Mouse (Mus musculus): Measurements from ENCODE around the gene Fam50b. TPM values are rescaled to one million over a fixed set of nuclear protein-coding genes. Genes with fewer than 3 reads are reported as not detected.

Fam50b gene
- polyA plus RNA-seq, 1 experiment from 2014 or later, result not detected

DNA sequence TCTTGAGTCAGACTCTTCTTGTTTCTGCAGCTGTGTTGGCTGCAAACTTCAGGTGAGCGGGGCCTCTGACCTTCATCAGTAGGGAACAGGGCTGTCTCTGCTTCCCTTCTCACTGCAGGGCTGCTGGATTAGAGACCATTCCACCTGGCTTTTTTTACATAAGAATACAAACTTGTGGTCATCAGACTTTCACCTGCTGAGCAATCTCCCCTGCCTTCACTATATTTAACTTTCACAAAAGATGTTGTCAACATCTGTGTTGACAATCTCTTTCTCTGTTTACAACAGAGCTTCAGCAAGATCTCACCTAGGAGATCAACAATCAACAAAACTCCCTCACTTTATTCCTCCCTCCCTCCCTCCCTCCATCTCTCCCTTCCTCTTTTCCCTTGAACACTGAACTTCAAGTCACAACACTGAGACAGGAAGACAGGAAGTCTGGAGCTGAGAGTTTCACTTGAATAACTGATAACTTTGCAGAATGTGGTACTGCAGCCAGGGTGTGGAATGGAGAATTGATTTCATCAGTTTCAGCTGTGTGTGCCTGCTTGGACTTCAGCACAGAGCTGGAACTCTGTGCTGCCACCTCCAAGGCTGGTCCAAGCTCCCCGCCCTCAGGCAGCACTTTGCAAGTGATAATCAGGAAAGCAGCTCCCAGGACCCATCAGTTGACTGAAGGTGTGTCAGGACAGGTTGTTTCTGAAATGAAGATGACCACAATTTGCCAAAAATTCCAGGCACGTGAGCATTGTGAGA lies 7.3 kb downstream of the Fam50b start:
- H3K4me1 ChIP-seq, result no peaks in the 10 kb centered on the region
- no peak for ATAC-seq (ENCODE audit: low FRiP score, low read depth)
- H3K27me3 ChIP-seq (replicated peaks), result no peaks in the 10 kb centered on the region
- H3K4me3 ChIP-seq, result no peak overlapping the region
- H3K4me2 ChIP-seq (replicated peaks), result no peak overlapping the region
- H3K9ac ChIP-seq, result no peak overlapping the region
- WGBS, result 81% methylated on average over 3 of the region's 3 CpGs
- H3K9me3 ChIP-seq, result peaks cover 3% of the 10 kb centered on the region; the same call in 1 of the 2 replicates
- no peaks in the 10 kb centered on the region for H3K36me3 ChIP-seq
- H3K27ac ChIP-seq, result no peak overlapping the region

DNA sequence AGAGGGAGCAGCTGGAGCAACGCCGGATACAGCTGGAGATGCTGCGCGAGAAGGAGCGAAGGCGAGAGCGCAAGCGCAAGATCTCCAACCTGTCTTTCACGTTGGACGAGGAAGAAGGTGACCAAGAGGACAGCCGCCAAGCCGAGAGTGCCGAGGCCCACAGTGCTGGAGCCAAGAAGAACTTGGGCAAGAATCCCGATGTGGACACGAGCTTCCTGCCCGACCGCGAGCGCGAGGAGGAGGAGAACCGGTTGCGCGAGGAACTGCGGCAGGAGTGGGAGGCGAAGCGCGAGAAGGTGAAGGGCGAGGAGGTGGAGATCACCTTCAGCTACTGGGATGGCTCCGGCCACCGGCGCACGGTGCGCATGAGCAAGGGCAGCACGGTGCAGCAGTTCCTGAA lies 12.2 kb downstream of the Fam50b start:
- Histone ChIP-seq H3K36me3 (no peaks in the 10 kb centered on the region), H3K4me1 (no peaks in the 10 kb centered on the region), H3K4me2 (replicated peaks) (no peak overlapping the region), H3K27ac (no peak overlapping the region), H3K27me3 (replicated peaks) (no peaks in the 10 kb centered on the region), H3K9ac (no peak overlapping the region), H3K9me3 (peaks cover 10% of the 10 kb centered on the region; the same call in 1 of the 2 replicates), H3K4me3 (no peak overlapping the region)
- no peak for ATAC-seq (ENCODE audit: low FRiP score, low read depth)
- WGBS, result 93% methylated on average over 34 of the region's 34 CpGs

GRCm38 (mm10) chr13:34748530-34748929 lies 13.9 kb downstream of the Fam50b start:
- Histone ChIP-seq H3K27me3 (replicated peaks) (no peaks in the 10 kb centered on the region), H3K4me1 (no peaks in the 10 kb centered on the region), H3K9me3 (peaks cover 10% of the 10 kb centered on the region; the same call in 1 of the 2 replicates), H3K27ac (no peak overlapping the region), H3K9ac (no peak overlapping the region), H3K4me2 (replicated peaks) (no peak overlapping the region), H3K4me3 (no peak overlapping the region), H3K36me3 (no peaks in the 10 kb centered on the region)
- WGBS, result 65% methylated on average over 3 of the region's 3 CpGs
- no peak for ATAC-seq (ENCODE audit: low FRiP score, low read depth)

GRCm38 (mm10) chr13:34759202-34759601 lies 24.6 kb downstream of the Fam50b start:
- no peak for ATAC-seq (ENCODE audit: low FRiP score, low read depth)
- Histone ChIP-seq H3K9ac (no peak overlapping the region), H3K27me3 (replicated peaks) (no peaks in the 10 kb centered on the region), H3K36me3 (no peaks in the 10 kb centered on the region), H3K4me1 (no peaks in the 10 kb centered on the region), H3K9me3 (no peaks in the 10 kb centered on the region), H3K4me2 (replicated peaks) (no peak overlapping the region), H3K4me3 (no peak overlapping the region), H3K27ac (no peak overlapping the region)
- WGBS, result 95% methylated on average over 9 of the region's 9 CpGs

- H3K27me3 ChIP-seq (replicated peaks), result no peaks in the 10 kb centered on the region
- no peak overlapping the region for H3K4me3 ChIP-seq
- no peak overlapping the region for H3K27ac ChIP-seq
- H3K9ac ChIP-seq, result no peak overlapping the region
- H3K4me2 ChIP-seq (replicated peaks), result no peak overlapping the region
- H3K36me3 ChIP-seq, result no peaks in the 10 kb centered on the region
- 15% methylated on average over 7 of the region's 7 CpGs for WGBS
- no peaks in the 10 kb centered on the region for H3K9me3 ChIP-seq
- H3K4me1 ChIP-seq, result no peaks in the 10 kb centered on the region
- no peak for ATAC-seq (ENCODE audit: low FRiP score, low read depth)
Observed at GRCm38 (mm10) chr13:34760518-34761287, 26.1 kb downstream of the Fam50b start.

DNA sequence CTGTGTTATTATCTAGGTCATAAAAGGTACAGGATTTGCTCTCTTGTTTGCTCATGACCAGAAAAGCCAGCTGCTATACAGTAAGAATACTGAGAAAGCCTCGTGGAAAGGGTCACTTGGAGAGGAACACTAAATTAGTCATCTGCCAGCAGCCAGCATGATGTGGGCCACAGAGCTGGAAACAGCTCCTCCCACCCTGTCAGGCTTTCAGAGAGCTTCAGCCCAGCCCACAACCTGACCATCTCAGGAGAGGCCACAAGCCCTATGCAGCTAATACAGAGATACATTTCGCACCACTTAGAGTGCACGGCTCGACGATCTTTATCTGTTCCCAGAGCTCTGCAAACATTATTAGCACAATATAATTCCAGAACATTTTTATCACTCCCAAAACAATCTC lies 27.5 kb downstream of the Fam50b start:
- Histone ChIP-seq H3K4me3 (no peak overlapping the region), H3K27ac (no peak overlapping the region), H3K9ac (no peak overlapping the region), H3K4me2 (replicated peaks) (no peak overlapping the region), H3K9me3 (no peaks in the 10 kb centered on the region), H3K27me3 (replicated peaks) (no peaks in the 10 kb centered on the region), H3K4me1 (no peaks in the 10 kb centered on the region), H3K36me3 (no peaks in the 10 kb centered on the region)
- no peak for ATAC-seq (ENCODE audit: low FRiP score, low read depth)
- 68% methylated on average over 5 of the region's 5 CpGs for WGBS

- Histone ChIP-seq H3K27ac (no peak overlapping the region), H3K9ac (no peak overlapping the region), H3K4me2 (replicated peaks) (no peak overlapping the region), H3K4me3 (no peak overlapping the region), H3K27me3 (replicated peaks) (no peaks in the 10 kb centered on the region), H3K4me1 (no peaks in the 10 kb centered on the region), H3K9me3 (no peaks in the 10 kb centered on the region), H3K36me3 (no peaks in the 10 kb centered on the region)
- 65% methylated on average over 4 of the region's 4 CpGs for WGBS
- ATAC-seq (ENCODE audit: low FRiP score, low read depth), result no peak
Observed at GRCm38 (mm10) chr13:34762865-34763264, 28.2 kb downstream of the Fam50b start.

- H3K27me3 ChIP-seq (replicated peaks), result no peaks in the 10 kb centered on the region
- no peak overlapping the region for H3K27ac ChIP-seq
- no peaks in the 10 kb centered on the region for H3K36me3 ChIP-seq
- H3K9ac ChIP-seq, result no peak overlapping the region
- no peak for ATAC-seq (ENCODE audit: low FRiP score, low read depth)
- no peak overlapping the region for H3K4me3 ChIP-seq
- WGBS, result 94% methylated on average over 5 of the region's 5 CpGs
- H3K9me3 ChIP-seq, result no peaks in the 10 kb centered on the region
- H3K4me2 ChIP-seq (replicated peaks), result no peak overlapping the region
- H3K4me1 ChIP-seq, result no peaks in the 10 kb centered on the region
Observed at GRCm38 (mm10) chr13:34765269-34765668, 30.6 kb downstream of the Fam50b start.

DNA sequence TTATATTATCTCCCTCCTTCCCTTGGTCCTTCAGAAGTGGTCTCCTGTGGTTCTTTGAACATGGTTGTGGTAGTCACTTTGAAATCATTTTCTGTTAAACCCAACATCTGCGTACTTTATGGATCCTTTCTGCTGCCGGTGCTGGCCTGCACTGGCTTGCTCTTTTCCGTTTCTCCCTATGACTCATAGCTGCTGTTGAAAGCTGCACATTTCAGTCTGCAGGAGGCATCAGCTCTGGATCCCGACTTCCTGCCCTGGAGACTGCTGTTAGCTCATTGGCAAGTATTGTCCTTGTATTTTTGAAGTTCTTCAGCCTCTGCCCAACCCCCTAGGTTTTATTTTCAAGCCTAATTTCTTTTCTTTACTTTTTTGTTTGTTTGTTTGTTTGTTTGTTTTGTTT lies 31.9 kb downstream of the Fam50b start:
- no peak for ATAC-seq (ENCODE audit: low FRiP score, low read depth)
- no peak overlapping the region for H3K4me2 ChIP-seq (replicated peaks)
- H3K4me3 ChIP-seq, result no peak overlapping the region
- H3K27ac ChIP-seq, result no peak overlapping the region
- H3K36me3 ChIP-seq, result no peaks in the 10 kb centered on the region
- WGBS, result 76% methylated on average over 4 of the region's 4 CpGs
- H3K4me1 ChIP-seq, result no peaks in the 10 kb centered on the region
- H3K27me3 ChIP-seq (replicated peaks), result no peaks in the 10 kb centered on the region
- no peak overlapping the region for H3K9ac ChIP-seq
- no peaks in the 10 kb centered on the region for H3K9me3 ChIP-seq

DNA sequence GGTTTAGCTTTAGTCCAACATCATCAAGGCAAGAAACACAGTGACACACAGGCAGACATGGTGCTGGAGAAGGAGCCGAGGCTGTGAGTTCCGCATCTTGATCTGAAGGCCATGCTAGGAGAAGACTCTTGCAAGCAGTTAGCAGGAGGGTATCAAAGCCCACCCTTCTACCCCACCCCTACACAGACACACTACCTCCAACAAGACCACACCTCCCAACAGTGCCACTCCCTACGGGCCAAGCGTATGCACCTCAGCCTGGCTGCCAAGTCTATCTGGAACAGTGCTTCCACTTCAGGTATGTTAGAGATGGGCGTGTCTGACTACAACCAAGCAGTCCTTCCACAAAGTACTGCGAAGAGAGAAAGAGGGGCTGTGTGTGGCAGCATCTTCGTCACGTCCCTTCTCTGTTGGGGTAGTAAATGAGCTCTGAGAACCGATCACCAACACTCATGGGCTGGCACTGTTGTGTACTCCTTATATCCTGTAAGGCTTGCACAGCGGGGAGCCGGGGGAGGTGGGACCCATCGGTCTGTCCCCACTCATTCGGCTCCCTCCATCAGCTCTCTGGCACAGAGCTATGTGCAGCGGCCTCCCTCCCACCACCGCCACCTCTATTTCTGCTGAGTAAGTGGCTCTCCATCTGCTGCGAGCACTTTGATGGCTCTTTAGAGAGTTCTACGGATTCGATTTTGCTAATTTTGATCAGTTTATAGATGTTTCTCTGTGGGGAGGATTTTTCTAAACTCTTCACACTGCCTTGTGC lies 33.1 kb downstream of the Fam50b start:
- no peak for ATAC-seq (ENCODE audit: low FRiP score, low read depth)
- Histone ChIP-seq H3K9ac (no peak overlapping the region), H3K4me1 (no peaks in the 10 kb centered on the region), H3K36me3 (no peaks in the 10 kb centered on the region), H3K27me3 (replicated peaks) (no peaks in the 10 kb centered on the region), H3K4me2 (replicated peaks) (no peak overlapping the region), H3K4me3 (no peak overlapping the region), H3K9me3 (no peaks in the 10 kb centered on the region), H3K27ac (no peak overlapping the region)
- 87% methylated on average over 18 of the region's 18 CpGs for WGBS

DNA sequence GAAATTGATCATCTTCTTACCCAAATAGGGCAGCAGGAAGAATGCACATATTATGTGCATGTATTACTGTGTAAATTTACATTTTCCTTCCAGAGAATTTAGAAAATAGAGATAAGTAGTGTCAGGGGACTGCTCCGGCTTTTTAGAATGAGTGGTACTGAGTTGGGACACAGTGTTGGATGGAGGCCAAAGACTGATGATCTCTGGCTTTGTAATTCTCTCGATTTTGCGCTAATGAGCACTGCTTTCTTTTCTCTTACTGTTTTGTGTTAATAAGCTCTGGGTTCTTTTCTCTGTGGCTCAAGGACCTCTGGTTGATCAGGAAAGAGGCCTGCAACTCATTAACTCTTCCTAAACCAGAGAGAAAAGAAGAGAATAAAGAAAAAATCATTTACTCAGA lies 42.1 kb downstream of the Fam50b start:
- H3K9me3 ChIP-seq, result no peaks in the 10 kb centered on the region
- no peaks in the 10 kb centered on the region for H3K27me3 ChIP-seq (replicated peaks)
- H3K9ac ChIP-seq, result no peak overlapping the region
- no peaks in the 10 kb centered on the region for H3K36me3 ChIP-seq
- no peak overlapping the region for H3K27ac ChIP-seq
- no peak overlapping the region for H3K4me3 ChIP-seq
- H3K4me2 ChIP-seq (replicated peaks), result no peak overlapping the region
- no peak for ATAC-seq (ENCODE audit: low FRiP score, low read depth)
- WGBS, result 82% methylated on average over 3 of the region's 3 CpGs
- no peaks in the 10 kb centered on the region for H3K4me1 ChIP-seq

DNA sequence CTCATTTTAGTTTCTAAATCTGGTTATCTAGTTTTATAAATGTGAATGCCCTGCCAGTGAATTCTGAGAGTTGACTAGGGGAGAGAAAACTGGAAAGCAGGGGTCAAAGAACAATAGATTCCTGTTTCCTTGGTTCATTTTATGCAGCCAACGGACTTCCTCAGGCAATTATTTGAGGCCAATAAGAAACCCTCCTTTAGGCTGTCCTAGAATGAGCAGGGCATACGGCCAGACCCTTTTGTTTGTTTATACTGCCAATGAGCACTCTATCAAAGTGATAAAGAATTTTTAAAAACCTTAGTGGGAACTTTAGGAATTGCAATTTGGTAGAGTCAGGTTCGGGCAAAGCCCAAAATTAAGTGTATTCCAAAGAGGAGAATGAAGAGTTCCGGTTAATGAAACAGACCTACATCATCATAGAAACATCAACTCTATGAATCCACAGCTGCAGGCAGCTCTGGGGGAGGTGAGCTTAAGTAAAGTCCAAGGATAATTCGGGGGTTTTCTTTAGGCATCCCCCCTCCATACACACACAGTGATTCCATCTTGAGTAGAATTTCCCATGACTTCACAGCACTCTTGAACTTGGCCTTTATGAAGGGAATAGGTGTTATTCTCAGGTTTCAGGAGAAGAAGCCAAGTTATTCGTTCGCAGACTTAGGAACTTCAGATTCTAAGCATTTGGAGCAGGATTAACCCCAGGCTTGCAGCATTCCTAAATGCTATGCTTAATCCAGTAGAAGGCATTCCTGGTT lies 46.4 kb downstream of the Fam50b start:
- Histone ChIP-seq H3K4me1 (no peaks in the 10 kb centered on the region), H3K4me3 (no peak overlapping the region), H3K9me3 (no peaks in the 10 kb centered on the region), H3K9ac (no peak overlapping the region), H3K36me3 (no peaks in the 10 kb centered on the region), H3K27me3 (replicated peaks) (no peaks in the 10 kb centered on the region), H3K4me2 (replicated peaks) (no peak overlapping the region), H3K27ac (no peak overlapping the region)
- ATAC-seq (ENCODE audit: low FRiP score, low read depth), result no peak
- 65% methylated on average over 7 of the region's 7 CpGs for WGBS
